Mouse (Mus musculus): ENCODE results near the gene Ctnna2.

GRCm38 (mm10) chr6:77743651-77744050, 235.8 kb downstream of the Ctnna2 start:
- TF ChIP-seq CTCF (conservative IDR thresholded peaks at IDR 0.05; ENCODE audit: low read length) (no peak), NANOG (IDR thresholded peaks at IDR 0.05; ENCODE audit: borderline replicate concordance, low read length) (no peak), POU5F1 (IDR thresholded peaks at IDR 0.05; ENCODE audit: borderline replicate concordance, low read length) (no peak)

Measured in E14TG2a.4 (cell line).